Mouse (Mus musculus) granulocyte monocyte progenitor cell, adult 5-6 weeks (primary cell): Measurements from ENCODE around the gene Hmgcl. TPM values are rescaled to one million over a fixed set of nuclear protein-coding genes. Genes with fewer than 3 reads are reported as not detected.
"Not testable (repeated sequence)": the region's sequence is repeated elsewhere in the genome, so short reads cannot be mapped to it uniquely, and the experiment has no call there.

Source experiments
- ATAC-seq: replicated peaks from 2 replicates; pipeline ENCODE4 v1.8.0; 2016; ENCODE audit warnings: mild to moderate bottlenecking, moderate TSS enrichment, inconsistent platforms; ENCODE audit not compliant: poor library complexity, severe bottlenecking
- total RNA-seq, 2 experiments: library from RNA; stranded (forward) in 1 of 2; stranded (reverse) in 1 of 2; fragments of 200-712, 200-1000 nt in 1 of 2; fragments of >200 nt in 1 of 2; fragmentation: Nextera tagmentation in 1 of 2; gene quantifications; 2 replicates each; pipeline ENCODE4 v1.2.3; 2014 to 2017

Gene Hmgcl
- total RNA-seq, 2 experiments from 2014 or later, result 36.6 to 61.2 TPM

DNA sequence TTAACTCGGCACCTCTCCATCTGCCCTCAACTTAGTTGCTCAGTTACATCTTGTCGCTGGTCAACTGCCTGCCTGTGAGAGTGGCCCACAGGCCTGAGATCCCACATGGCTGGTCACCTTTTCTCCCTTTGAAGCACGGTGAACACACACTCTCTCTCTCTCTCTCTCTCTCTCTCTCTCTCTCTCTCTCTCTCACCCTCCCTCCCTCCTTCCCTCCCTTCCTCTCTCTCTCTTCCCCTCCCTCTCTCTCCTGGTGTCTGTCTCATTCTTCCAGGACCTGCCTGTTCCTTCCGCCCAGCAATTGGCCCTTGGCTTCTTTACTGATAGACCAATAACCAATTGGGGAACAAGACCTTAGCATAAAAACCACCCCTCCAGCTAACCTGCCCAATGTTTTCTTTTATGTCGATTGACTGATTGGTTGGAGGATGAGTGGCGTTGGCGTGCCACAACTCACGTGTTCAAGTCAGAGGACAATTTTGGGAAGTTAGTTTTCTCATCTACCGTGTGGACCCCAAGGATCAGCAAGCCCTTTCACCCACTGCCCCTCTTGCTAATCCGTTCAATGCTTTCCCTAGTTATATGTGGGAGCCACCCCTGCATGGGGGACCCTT is 19.9 kb upstream of the Hmgcl start:
- no peak for ATAC-seq

DNA sequence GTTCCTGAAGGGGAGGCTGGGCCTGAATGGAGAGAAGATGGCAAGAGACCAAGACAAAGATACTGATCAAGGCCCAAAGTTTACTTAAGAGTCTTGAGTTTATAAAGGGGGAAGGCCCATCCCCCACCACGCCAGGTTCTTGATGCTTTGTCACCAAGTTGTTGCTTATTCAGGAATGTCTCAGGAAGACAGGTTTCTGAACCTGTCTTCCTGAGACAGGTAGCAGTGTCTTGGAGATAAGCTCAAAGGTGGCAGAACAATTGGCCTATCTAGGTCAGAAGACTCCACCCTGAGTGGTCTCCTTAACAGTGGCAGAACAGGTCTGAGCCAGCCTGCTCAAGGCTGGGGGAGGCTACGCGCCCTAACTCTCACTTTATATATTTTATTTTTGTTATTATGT is 19.4 kb upstream of the Hmgcl start:
- ATAC-seq, result no peak

DNA sequence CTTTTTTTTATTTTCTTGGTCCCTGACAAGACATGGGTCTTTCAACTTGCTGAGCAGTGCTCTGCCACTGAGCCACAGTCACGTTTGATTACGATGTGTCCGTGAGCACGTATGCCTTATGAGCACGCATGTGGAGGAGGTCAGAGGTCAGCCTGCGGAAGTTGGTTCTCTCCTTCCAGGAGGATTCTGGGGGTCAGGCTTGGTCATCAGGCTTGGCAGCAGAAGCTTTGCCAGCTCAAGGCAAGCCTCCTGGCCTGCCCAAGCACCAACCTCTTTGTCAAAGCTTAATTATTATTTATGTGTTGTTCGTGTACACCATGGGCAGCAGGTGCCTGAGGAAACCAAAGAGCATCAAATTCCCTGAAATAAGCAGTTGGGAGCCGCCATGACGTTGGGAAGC is 17.9 kb upstream of the Hmgcl start:
- ATAC-seq, result no peak

DNA sequence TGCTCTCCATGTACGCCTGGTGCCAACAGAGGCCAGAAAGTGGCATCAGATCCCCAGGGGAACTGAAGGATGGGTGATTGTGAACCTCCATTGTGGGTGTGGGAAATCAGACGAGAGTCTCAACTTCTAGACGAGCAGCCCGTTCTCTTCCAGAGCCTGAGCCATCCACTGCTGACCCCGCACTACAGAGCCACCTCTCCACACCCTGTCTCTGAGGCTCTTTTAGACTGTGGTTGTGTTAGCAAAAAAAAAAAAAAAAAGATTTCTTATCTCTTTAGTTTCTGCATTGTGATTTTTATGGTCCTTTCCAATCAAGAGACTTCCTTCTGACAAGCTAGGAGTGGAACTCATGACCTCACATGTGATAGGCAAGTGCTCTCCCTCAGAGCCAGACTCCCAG is 16.8 kb upstream of the Hmgcl start:
- ATAC-seq, result no peak

DNA sequence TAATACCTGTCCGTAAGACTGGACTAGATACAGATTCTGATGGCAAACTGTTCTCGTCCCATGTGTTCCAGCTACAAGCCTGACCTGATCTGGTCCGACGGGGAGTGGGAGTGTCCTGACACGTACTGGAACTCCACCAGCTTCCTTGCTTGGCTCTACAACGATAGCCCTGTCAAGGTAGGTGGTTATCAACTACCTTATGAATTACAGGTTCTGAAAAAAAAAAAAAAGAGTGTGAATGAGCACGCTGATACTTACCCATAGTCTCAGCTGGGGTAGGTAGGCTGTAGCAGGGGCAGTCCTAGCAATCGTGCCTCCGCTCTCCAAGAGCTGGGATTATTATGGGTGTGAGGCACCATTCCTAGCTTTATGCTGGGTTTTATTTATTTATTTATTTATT is 16.4 kb upstream of the Hmgcl start:
- no peak for ATAC-seq

DNA sequence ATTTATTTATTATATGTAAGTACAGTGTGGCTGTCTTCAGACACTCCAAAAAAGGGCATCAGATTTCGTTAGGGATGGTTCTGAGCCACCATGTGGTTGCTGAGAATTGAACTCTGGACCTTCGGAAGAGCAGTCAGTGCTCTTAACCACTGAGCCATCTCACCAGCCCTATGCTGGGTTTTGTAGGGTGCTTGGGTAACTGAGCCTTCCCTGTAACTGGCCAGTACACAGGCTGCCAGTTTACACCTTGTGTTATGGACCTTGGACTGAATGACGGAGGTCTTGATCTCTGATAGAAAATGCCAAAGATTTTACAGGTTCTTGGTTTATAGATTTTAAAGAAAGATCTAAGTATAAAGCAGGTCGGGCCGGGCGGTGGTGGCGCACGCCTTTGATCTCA is 16.0 kb upstream of the Hmgcl start:
- ATAC-seq, result no peak

DNA sequence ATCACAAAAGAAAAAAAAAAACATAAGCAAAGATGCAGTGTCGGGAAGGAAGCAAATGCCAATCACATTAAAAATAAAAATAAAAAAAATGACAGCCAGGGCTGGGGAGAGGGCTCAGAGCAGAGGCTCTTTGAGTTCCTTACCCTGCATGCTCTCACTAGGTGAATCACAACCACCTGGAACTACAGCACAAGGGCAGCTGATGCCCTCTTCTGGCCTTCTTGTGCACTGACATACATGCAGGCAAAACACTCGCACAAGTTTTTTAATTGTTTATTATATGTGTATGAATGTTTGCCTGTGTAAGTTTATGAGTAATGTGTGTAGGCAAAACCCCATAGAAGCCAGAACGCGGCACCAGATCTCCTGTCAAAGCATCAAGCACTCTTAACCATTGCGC is 14.4 kb upstream of the Hmgcl start:
- peak; percentile 40; the same call in 1 of the 2 replicates for ATAC-seq

DNA sequence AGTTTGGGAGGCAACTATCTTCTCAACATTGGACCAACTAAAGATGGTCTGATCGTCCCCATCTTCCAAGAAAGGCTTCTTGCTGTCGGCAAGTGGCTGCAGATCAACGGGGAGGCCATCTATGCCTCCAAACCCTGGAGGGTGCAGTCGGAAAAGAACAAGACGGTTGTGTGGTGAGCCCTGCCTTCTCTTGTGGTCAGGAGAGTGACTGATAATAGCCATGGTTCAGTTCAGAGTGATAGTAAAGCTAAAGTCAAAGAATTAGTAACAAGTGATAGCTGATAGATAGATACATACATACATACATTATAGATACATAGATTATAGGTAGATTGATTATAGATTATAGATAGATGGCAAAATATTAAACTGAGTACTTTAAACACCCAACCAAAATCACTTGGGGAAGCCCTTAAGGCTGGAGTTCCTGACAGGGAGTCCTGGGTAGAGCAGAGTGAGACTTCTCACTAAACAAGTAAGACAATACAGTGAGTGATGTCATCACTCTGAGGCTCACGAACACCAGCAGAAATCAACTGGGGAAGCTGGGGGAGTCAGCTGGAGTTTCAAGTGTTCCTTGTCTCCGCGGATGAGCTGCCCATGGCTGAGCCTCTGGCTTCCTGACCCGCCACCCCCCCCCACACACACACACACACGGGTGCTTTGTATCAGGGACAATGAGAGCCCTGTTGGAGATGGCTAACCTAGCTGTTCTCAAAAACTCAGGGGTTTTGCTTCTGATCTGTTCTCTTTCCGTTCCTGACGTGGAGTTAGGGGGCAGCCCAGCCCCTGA is 11.3 kb upstream of the Hmgcl start:
- no peak for ATAC-seq

DNA sequence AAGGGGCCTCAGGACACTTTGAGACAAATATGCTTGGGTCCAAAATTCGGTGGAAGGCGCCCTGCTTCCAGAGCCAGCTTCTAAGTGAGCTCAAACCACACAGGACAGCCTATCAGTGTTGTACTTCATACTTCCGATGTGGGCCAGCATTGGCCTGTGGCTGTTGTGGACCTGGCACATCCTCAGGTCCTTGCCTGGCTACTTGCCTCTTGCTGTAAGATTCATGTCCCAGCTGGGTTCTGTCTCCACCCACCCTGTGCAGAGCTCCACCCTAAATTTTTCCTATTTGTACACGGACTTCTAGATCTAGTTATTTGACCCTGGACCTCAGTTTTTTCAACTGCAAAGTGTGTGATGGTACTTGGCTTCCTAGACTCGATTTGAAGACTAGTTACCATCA is 10.7 kb upstream of the Hmgcl start:
- no peak for ATAC-seq

DNA sequence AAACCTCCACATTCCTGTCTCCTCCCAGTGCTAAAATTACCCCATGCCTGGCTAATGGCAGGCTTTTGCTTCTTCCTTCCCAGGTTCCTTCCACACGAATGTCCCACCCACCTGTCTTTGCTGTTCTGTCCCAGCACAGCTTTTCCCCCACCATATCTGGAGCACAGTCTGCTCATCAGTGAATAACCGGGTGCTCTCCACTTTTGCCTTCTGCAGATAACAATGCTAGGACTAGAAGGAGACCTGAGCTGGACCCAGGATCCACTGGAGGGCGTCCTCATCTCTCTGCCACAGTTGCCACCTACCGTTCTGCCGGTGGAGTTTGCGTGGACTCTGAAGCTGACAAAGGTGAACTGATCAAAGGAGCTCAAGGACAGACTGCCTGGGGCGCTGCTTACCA is 7.4 kb upstream of the Hmgcl start:
- ATAC-seq, result no peak

DNA sequence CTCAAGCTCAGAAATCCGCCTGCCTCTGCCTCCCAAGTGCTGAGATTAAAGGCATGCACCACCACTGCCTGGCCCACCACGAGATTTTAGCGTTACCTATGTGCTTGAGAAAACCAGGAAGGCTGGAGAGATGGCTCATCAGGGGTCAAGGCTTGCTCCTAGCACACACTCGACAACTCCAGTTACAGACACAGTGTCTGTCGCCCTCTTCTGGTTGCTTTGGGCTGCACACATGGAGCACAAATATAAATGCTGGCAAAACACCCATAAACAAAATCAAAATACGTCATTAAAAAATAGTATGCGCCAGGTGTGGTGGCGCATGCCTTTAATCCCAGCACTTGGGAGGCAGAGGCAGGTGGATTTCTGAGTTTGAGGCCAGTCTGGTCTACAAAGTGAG is 5.2 kb upstream of the Hmgcl start:
- ATAC-seq, result not testable (repeated sequence)

DNA sequence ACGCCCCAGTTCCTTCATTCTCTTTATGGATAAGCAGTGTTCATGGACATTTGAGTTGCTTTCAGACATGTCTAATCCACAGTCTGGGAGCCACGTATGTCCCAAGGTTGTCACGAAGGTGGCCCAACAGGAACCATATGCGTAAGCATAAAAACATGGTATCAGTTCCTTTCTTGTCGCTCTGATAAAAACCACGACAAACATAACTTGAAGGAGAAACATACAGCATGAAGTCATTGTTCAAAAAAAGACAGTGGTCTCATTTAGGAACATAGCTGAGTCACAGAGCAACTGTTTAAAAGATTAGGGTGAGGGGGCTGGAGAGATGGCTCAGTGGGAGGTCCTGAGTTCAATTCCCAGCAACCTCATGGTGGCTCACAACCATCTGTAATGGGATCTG is 4.1 kb upstream of the Hmgcl start:
- ATAC-seq, result peak; percentile 37

DNA sequence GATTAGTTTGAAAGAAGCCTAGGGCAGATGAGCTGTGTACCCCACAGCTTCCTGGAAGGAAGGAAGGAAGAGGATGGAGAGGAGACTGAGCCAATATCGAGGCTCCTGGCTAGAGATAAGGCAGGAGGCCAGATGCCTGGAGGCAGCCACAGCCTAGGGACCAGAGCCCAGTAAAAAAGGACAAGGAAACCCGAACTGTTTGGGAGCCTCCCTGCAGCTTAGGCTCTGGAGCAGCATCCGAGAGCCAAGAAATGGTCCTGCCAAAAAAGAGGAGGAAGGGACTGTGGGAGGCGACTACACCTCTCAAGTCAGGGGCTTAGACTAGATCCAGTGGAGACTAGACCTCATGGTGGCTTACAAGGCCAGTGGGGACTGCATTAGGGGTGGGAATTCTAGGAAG is 2.9 kb upstream of the Hmgcl start:
- no peak for ATAC-seq

DNA sequence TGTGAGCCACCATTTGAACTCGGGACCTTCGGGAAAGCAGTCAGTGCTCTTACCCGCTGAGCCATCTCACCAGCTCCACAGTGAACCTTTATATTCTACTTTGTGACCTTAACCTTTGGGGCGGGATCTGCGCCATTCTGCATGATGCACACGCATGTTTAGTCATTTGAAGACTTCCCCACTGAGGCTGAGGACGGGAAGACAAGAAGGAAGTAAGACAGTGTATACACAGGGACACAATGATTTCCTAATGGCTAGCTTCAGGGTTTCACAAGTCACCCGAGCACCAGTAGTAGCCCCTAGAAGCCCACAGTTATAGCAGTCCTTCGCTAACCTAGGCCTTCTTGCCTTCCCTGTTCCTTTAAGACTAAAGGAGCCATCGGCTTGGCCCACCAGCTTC is 542 bp upstream of the Hmgcl start:
- peak; percentile 73 for ATAC-seq

DNA sequence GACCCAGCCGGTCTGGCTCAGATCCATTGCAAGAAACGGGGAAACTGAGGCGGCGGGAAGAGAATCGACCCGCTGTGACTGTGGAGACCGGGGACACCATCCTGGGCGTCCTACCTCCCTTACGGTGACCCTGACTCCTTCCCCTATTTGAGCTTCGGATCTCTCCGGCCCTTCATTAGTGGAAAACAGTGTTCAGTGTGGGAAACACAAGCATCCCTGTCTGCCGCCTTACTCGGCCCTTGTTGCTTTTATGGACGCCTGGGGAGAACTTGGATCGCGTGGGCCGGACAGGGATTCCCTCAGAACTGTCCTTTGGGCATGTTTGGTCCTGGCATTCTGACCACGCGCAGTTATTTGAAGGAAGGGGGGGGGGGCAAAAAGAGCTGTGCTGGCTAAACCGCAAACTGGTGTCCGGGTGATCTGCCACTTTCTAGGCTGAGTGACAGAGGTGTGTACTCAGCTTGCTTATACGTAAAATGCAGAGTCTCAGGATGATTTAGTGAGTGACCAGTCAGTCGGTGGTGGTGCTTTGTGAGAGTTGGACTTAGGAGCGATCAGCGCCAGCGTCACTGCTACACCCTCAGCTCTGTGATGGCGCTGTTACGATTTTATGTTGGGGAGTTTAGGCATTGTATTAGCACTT is 532 bp downstream of the Hmgcl start:
- ATAC-seq, result no peak

DNA sequence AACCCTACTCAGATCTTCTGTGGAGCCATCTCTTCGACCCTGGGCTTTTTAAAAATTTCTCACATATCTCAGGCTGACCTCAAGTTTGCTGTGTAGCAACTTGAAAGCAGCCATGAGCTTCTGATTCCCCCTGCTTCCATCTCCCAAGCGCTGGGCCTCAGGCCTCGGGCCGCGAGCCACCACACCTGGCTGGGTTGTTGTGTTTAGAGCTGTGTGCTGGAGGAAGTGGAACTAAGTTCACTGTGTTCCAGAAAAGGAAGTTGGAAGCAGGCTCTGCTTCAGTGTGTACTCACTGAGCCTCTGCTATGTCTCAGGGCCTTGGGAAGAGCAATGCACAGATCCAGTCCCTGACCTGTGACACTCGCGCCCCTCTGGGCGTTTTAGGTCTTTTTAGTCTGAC is 1.9 kb downstream of the Hmgcl start:
- ATAC-seq, result peak; percentile 29

DNA sequence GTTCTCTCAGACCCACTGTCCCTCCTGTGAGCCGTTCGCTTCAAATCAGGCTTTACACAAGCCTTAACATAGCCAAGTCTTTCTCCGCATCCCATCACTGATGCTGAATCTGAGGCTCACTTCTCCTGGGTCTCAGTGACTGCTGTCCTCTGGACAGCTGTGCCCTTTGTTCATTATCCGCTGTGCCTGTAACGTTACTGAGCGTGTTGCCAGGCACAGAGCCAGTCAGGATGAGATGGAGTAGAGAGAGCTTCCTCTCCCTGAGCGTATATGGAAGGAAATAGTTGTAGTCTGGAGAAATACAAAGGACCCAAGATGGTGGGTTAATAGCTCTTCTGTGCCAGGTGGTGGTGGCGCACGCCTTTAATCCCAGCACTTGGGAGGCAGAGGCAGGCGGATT is 3.2 kb downstream of the Hmgcl start:
- no peak for ATAC-seq

DNA sequence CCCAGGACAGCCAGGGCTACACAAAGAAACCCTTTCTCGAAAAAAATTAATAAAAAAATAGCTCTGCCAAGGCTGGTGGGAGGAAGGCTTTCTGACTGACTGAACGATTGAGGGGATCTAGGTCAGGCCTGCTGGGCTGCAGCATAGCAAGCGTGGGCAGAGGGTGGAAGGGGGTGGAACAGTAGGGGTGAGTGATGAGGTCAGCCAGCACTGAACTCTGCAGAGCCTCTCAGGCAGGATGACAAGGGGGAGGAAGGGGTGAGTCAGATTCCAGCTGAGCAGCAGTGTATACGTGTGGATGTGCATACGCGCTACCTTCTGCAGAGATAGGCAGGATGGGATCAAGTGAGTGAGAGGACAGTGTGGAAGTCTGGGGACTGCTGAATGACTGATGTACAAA is 3.7 kb downstream of the Hmgcl start:
- ATAC-seq, result no peak

DNA sequence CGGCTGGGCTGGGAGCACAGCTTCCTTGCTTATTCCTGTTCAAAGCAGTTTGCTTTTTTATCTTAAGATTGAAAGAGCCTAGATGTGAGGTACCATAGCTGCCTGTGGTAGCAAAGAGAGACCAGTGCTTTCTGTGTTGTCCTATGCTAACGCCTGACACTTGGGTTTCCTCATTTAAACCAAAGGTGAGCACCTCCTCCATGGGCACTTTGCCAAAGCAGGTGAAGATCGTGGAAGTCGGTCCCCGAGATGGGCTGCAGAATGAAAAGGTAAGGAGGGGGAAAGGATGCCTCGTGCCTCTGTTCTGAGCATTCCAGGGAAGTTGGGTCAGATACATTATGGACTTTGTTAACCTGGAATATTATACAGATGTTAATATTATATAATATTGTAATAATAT is 4.1 kb downstream of the Hmgcl start:
- no peak for ATAC-seq

DNA sequence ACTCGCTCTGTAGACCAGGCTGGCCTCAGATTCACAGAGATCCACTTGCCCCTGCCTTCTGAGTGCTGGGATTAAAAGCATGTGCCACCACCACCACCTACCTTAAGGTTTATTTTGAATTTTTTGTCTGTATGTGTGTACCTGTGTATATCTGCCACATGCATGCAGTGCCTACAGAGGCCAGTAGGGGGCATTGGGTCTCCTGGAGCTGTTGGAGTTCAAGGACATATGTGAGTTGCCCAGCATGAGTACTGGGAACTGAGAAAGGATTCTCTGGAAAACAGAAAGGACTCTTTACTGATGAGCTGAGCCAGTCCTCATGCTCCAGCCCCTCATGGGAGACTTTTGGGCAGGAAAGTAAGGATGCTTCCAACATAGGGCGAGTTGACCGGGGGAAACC is 5.3 kb downstream of the Hmgcl start:
- ATAC-seq, result no peak

DNA sequence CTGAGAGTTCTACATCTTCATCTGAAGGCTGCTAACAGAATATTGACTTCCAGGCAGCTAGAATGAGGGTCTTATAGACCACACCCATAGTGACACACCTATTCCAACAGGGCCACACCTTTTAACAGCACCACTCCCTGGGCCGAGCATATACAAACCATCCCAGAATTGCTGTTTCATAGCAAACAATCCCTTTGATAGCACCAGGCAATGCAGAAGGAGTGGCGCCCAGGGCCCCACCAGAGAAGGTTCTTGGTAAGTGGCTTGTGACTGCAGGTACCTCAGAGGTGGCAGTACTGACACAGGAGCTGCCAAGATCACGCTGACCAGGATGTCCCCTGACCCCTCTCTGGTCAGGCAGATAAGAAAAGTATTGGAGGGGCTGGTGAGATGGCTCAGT is 6.9 kb downstream of the Hmgcl start:
- no peak for ATAC-seq

DNA sequence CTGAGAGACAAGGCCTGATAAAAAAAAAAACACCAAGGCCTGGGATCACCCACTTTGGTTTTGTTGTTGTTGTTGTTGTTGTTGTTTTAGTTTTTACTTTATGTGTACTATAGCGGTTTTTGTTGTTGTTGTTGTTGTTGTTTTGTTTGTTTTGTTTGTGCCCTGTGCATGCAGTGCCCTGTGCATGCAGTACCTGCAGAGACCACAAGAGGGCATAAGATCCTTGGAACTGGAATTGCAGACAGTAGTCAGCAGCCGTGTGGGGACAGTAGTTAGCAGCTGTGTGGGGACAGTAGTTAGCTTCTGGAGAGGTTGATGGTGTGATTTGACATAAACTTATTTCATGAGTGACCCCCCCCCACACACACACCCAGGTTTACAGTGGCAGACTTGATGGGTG is 8.0 kb downstream of the Hmgcl start:
- ATAC-seq, result peak; percentile 56
